Mouse (Mus musculus) liver, embryonic 14.5 days (tissue): ENCODE measurements around the gene Slc17a9. TPM values are rescaled to one million over a fixed set of nuclear protein-coding genes. Genes with fewer than 3 reads are reported as not detected.
A peak's percentile ranks its signal among the peaks of the same experiment; 100 is the strongest.

Experiments
- ATAC-seq: fragments of 200-750 bp; cut with Nextera tagmentation; 2 replicates; pipeline ENCODE4 v1.8.0; 2017; ENCODE audit warnings: moderate number of reproducible peaks, mild to moderate bottlenecking, moderate library complexity; ENCODE audit not compliant: insufficient read depth
- DNase-seq, 3 experiments: peaks; one replicate each; pipeline ENCODE4 v3.0.0-alpha.2; 2012 to 2013; ENCODE audit warnings: low read depth in 3 of 3, low spot score in 3 of 3
- H3K27ac ChIP-seq: fragments of 300-500 bp; sonication (generic); 2 replicates; pipeline ENCODE4 v1.5.1; 2014; ENCODE audit warnings: moderate library complexity, mild to moderate bottlenecking, control low read depth, inconsistent platforms
- H3K27me3 ChIP-seq: fragments of 300-500 bp; sonication (generic); 2 replicates; pipeline ENCODE4 v1.6.1; 2014; ENCODE audit warnings: mild to moderate bottlenecking, low read length, moderate library complexity; ENCODE audit not compliant: control insufficient read depth, insufficient read depth
- H3K36me3 ChIP-seq: fragments of 300-500 bp; sonication (generic); replicated peaks from 2 replicates; pipeline ENCODE4 v1.6.1; 2014; ENCODE audit warnings: low read depth; ENCODE audit not compliant: control insufficient read depth, insufficient read depth
- H3K4me1 ChIP-seq, 2 experiments: fragments of 200-500 bp in 1 of 2; fragments of 300-500 bp in 1 of 2; sonication (generic) in 1 of 2; replicated peaks; 2 replicates each; pipeline ENCODE4 v1.6.1; 2012 to 2014; ENCODE audit warnings: antibody characterized with exemption in 1 of 2, inconsistent platforms in 1 of 2, low read length in 1 of 2; ENCODE audit not compliant: control insufficient read depth in 2 of 2, insufficient read depth in 2 of 2
- H3K4me2 ChIP-seq: fragments of 300-500 bp; sonication (generic); 2 replicates; pipeline ENCODE4 v1.6.1; 2014; ENCODE audit warnings: low read depth, mild to moderate bottlenecking, control low read depth, moderate library complexity
- H3K4me3 ChIP-seq, 2 experiments: fragments of 200-500 bp in 1 of 2; fragments of 300-500 bp in 1 of 2; sonication (generic) in 1 of 2; 2 replicates each; pipeline ENCODE4 v1.5.1; 2012 to 2014; ENCODE audit warnings: low read depth in 2 of 2, low read length in 2 of 2, mild to moderate bottlenecking in 2 of 2, control low read depth in 1 of 2, inconsistent platforms in 1 of 2, moderate library complexity in 1 of 2; ENCODE audit not compliant: insufficient read depth in 1 of 2
- H3K9ac ChIP-seq: fragments of 300-500 bp; sonication (generic); replicated peaks from 2 replicates; pipeline ENCODE4 v1.6.1; 2014; ENCODE audit warnings: mild to moderate bottlenecking, control low read depth, moderate library complexity
- H3K9me3 ChIP-seq: fragments of 300-500 bp; sonication (generic); 2 replicates; pipeline ENCODE4 v1.6.1; 2016; ENCODE audit warnings: low read length, mixed read lengths; ENCODE audit not compliant: control insufficient read depth
- CTCF ChIP-seq: IDR thresholded peaks from 2 replicates; pipeline ENCODE4 v1.5.1; 2016; ENCODE audit warnings: antibody characterized with exemption, low read depth, control low read depth
- EP300 ChIP-seq: IDR thresholded peaks from 2 replicates; pipeline ENCODE4 v1.6.1; 2016; ENCODE audit warnings: antibody characterized with exemption, low read depth
- WGBS: fragments of 180-500 bp; shearing (Covaris S2); extraction: QIAGEN DNeasy Blood & Tissue Kit; methylation state at CpG from one replicate; pipeline ENCODE4 v1.1.7; 2014; ENCODE audit not compliant: insufficient replicate concordance; 5-methylcytosine and 5-hydroxymethylcytosine counted together
- polyA plus RNA-seq, 2 experiments: library from polyadenylated mRNA; depleted of rRNA in 1 of 2; stranded (reverse) in 1 of 2; unstranded in 1 of 2; fragments of >200 nt; fragmentation: Nextera tagmentation in 1 of 2; extraction: Ambion mirVana in 1 of 2; gene quantifications; 2 replicates each; pipeline versions ENCODE4 v1.2.1 to v1.2.3; 2012 to 2014

Slc17a9 gene
- polyA plus RNA-seq, 2 experiments, result 6.8 to 7.7 TPM

GRCm38 (mm10) chr2:180741421-180741820 lies 16.4 kb downstream of the Slc17a9 start:
- Histone ChIP-seq H3K4me2 (no peak overlapping the region), H3K9me3 (no peaks in the 10 kb centered on the region), H3K27me3 (no peaks in the 10 kb centered on the region), H3K36me3 (no peaks in the 10 kb centered on the region), H3K4me1 (peaks cover 0 to 2% of the 10 kb centered on the region in 2 experiments; a peak in 2 of 4 replicates), H3K9ac (no peak overlapping the region), H3K4me3 (no peak overlapping the region), H3K27ac (no peak overlapping the region)
- WGBS, result 47% methylated on average over 7 of the region's 7 CpGs
- DNase-seq, result no peak
- no peak for TF ChIP-seq EP300
- TF ChIP-seq CTCF, result no peak
- no peak for ATAC-seq

DNA sequence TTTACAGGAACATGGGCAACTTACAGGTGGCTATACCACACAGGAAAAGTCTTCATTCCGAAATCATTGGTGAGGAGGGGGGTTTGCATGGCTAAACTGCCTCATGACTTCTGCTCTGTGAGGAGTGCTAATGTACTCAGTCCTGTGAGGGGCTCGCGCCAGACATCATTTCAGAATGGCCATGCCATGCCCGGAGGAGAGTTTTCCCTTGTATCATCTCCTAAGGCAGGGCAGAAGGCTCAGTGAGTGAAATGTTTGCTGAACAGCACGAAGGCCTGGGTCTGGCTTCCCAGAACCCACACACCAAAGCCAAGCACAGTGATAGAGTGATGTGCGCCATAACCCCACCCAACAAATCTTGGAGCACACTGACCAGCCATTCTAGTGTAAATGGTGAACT lies 17.8 kb downstream of the Slc17a9 start:
- no peak for DNase-seq
- H3K4me1 ChIP-seq, result peaks cover 0 to 2% of the 10 kb centered on the region in 2 experiments; a peak in 2 of 4 replicates
- ATAC-seq, result no peak
- no peaks in the 10 kb centered on the region for H3K9me3 ChIP-seq
- no peaks in the 10 kb centered on the region for H3K27me3 ChIP-seq
- H3K4me2 ChIP-seq, result no peak overlapping the region
- no peak for TF ChIP-seq CTCF
- no peak for TF ChIP-seq EP300
- WGBS, result 60% methylated on average over 6 of the region's 6 CpGs
- H3K36me3 ChIP-seq, result no peaks in the 10 kb centered on the region
- no peak overlapping the region for H3K4me3 ChIP-seq
- H3K9ac ChIP-seq, result no peak overlapping the region
- H3K27ac ChIP-seq, result no peak overlapping the region

- no peak overlapping the region for H3K4me3 ChIP-seq
- no peaks in the 10 kb centered on the region for H3K27me3 ChIP-seq
- no peak for TF ChIP-seq EP300
- no peak for TF ChIP-seq CTCF
- H3K36me3 ChIP-seq, result no peaks in the 10 kb centered on the region
- no peak overlapping the region for H3K4me2 ChIP-seq
- ATAC-seq (no peak), DNase-seq (no peak)
- WGBS, result 68% methylated on average over 2 of the region's 2 CpGs
- no peaks in the 10 kb centered on the region for H3K9me3 ChIP-seq
- no peak overlapping the region for H3K9ac ChIP-seq
- no peak overlapping the region for H3K27ac ChIP-seq
- peaks cover 0 to 2% of the 10 kb centered on the region in 2 experiments; a peak in 2 of 4 replicates for H3K4me1 ChIP-seq
These were observed 18.3 kb downstream of the Slc17a9 start for GRCm38 (mm10) chr2:180743321-180743720.

DNA sequence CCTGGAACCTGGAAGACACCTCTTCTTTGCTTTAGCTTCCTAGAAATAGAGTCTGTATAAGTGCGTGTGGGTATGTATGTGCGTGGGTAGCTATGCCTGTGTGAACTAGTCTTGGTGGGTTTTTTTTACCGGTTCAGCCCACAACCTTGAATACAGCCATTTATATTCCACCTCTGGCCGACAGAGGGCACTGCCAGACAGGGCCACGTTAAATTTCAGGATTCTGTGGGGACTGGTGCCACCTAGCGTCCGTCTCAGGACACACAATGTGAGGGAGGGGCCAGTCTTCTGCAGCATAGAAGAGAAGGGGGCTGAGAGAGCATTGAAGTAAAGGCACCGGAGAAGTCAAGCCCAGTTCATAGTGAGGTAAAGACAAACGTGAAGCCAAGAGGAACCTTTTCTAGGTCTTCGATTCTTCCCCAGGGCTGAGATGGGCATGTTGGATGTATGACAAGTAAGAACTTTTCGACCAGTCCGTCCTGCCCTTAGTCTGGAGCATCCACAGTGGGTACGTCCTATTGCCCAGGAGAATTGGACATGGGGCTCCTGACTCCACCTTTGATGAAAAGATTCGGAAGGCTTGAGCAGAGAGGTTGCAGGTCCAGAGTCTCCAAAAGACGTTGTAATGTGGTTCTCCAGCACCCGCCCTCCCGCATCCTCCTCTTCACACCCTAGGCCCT lies 20.3 kb downstream of the Slc17a9 start:
- Histone ChIP-seq H3K4me1 (peaks cover 0 to 2% of the 10 kb centered on the region in 2 experiments; a peak in 2 of 4 replicates), H3K27ac (no peak overlapping the region), H3K9me3 (no peaks in the 10 kb centered on the region), H3K27me3 (no peaks in the 10 kb centered on the region), H3K4me3 (no peak overlapping the region), H3K9ac (no peak overlapping the region), H3K4me2 (no peak overlapping the region), H3K36me3 (no peaks in the 10 kb centered on the region)
- ATAC-seq (peak; percentile 56), DNase-seq (peak; percentile 64 to 69 (median 64))
- TF ChIP-seq EP300 (no peak), CTCF (peak; percentile 100)
- 29% methylated on average over 17 of the region's 17 CpGs for WGBS

DNA sequence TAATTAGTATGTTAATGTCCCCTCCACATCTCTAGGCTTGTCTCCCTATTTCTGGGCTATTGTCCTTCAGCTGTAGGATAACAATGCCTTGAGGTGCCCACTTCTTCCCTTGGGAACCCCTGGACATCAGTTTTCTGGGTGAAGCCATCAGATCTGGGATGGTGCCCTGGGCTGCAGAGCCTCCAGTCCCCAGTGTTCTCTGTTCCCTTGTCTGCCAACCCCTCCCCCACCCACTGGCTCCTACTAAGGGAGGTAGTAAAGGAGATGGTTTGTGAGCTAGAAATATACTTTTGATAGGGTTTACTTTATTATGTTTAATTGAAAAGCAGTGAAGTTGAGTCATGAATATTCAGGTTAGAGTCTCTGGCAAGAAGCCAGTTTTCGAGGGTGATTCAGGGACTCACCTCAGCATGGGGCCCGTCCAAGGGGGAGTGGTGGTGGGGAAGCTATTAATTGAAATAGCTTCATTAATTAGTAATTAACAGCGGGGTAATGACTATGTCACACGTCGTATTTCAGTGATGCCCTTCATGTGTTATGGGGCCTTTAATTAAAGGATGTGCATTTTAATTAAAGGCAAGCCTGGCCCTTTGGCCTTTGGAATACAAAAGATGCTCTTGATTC lies 21.6 kb downstream of the Slc17a9 start:
- DNase-seq, result no peak
- WGBS, result 36% methylated on average over 5 of the region's 5 CpGs

More for the DNA sequence above, 21.6 kb downstream of the Slc17a9 start:
- Histone ChIP-seq H3K4me3 (no peak overlapping the region), H3K27me3 (no peaks in the 10 kb centered on the region), H3K4me1 (peaks cover 0 to 2% of the 10 kb centered on the region in 2 experiments; a peak in 2 of 4 replicates), H3K9me3 (no peaks in the 10 kb centered on the region), H3K27ac (no peak overlapping the region), H3K9ac (no peak overlapping the region), H3K4me2 (no peak overlapping the region), H3K36me3 (no peaks in the 10 kb centered on the region)
- TF ChIP-seq EP300, result no peak
- TF ChIP-seq CTCF, result no peak
- no peak for ATAC-seq
